Mouse (Mus musculus): ENCODE results near the gene Rgn.

- no peak for TF ChIP-seq CTCF (IDR thresholded peaks at IDR 0.05; ENCODE audit: low read depth, low read length)
- TF ChIP-seq POLR2A (IDR thresholded peaks at IDR 0.05; ENCODE audit: borderline replicate concordance, low read depth, low read length), result no peak
Measured at GRCm38 (mm10) chrX:20608500-20608899, 58.9 kb downstream of the Rgn start.

Data from bone marrow macrophage, adult 2 months (primary cell).